Mouse (Mus musculus): ENCODE measurements around the gene Loxl1. TPM values are rescaled to one million over a fixed set of nuclear protein-coding genes. Genes with fewer than 3 reads are reported as not detected.

Loxl1 gene
- polyA plus RNA-seq, 1 experiment from 2014 or later, result 63.7 TPM

DNA sequence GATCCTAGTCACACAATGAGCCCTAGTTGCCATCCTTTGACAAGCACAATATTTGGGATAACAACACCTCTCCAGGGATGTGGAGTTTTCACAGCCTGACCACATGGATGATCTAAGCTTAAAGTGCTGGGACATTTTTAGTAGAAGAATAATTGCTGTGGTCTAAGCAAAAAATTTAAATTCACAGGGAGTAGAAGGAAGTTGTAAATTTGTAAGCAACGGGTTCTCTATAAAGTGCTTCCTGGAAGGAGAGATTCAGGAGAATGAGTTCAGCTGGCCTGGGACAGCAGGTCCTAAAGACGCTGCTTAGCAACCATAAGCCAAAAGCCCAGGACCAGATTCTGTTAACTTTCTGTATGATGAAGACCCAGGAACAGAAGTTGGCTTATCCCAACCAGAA, 23.1 kb downstream of the Loxl1 start:
- no peaks in the 10 kb centered on the region for H3K27me3 ChIP-seq (ENCODE audit: control insufficient read depth, insufficient read depth, low read length)
- WGBS, result 65% methylated on average over 2 of the region's 2 CpGs
- no peak overlapping the region for H3K9ac ChIP-seq (ENCODE audit: low read length)
- TF ChIP-seq CTCF (IDR thresholded peaks at IDR 0.05; ENCODE audit: low read depth) (no peak), EP300 (optimal IDR thresholded peaks at IDR 0.05) (no peak)
- no peaks in the 10 kb centered on the region for H3K9me3 ChIP-seq (ENCODE audit: control insufficient read depth, low read length)
- H3K36me3 ChIP-seq (ENCODE audit: control insufficient read depth, insufficient read depth, low read length), result no peaks in the 10 kb centered on the region
- no peak overlapping the region for H3K4me3 ChIP-seq (ENCODE audit: low read depth, low read length)
- no peaks in the 10 kb centered on the region for H3K4me1 ChIP-seq (replicated peaks; ENCODE audit: control insufficient read depth, insufficient read depth)
- no peak overlapping the region for H3K4me2 ChIP-seq (replicated peaks; ENCODE audit: low read depth)
- DNase-seq (ENCODE audit: low spot score) (no peak), ATAC-seq (ENCODE audit: low FRiP score, low TSS enrichment) (no peak)
- no peak overlapping the region for H3K27ac ChIP-seq (replicated peaks)

DNA sequence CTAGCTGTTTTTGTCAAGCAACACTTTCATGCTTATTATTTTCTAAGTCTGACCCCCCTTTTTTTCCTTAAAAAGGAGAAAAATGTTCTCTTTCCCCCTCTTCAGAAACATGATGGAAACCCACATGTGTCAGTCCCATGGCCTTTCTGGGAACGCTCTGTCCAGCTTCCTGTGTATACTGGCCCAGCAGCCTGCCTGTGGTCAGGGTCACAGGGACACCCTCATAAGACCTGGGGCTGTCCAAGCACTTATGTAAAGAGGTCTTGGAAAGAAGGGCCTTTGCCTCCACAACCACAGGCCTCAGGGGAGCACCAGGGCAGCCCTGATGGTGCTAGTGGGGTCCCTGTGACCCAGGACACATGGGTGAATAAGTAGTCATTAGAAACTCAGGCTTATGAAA, 23.9 kb downstream of the Loxl1 start:
- Histone ChIP-seq H3K4me3 (ENCODE audit: low read depth, low read length) (no peak overlapping the region), H3K27ac (replicated peaks) (no peak overlapping the region), H3K36me3 (ENCODE audit: control insufficient read depth, insufficient read depth, low read length) (no peaks in the 10 kb centered on the region), H3K27me3 (ENCODE audit: control insufficient read depth, insufficient read depth, low read length) (no peaks in the 10 kb centered on the region), H3K4me2 (replicated peaks; ENCODE audit: low read depth) (no peak overlapping the region), H3K9ac (ENCODE audit: low read length) (no peak overlapping the region), H3K9me3 (ENCODE audit: control insufficient read depth, low read length) (no peaks in the 10 kb centered on the region), H3K4me1 (replicated peaks; ENCODE audit: control insufficient read depth, insufficient read depth) (no peaks in the 10 kb centered on the region)
- 76% methylated on average over 1 of the region's 1 CpGs for WGBS
- ATAC-seq (ENCODE audit: low FRiP score, low TSS enrichment) (no peak), DNase-seq (ENCODE audit: low spot score) (no peak)
- TF ChIP-seq EP300 (optimal IDR thresholded peaks at IDR 0.05) (no peak), CTCF (IDR thresholded peaks at IDR 0.05; ENCODE audit: low read depth) (no peak)

GRCm38 (mm10) chr9:58283431-58283830, 29.6 kb downstream of the Loxl1 start:
- no peaks in the 10 kb centered on the region for H3K27me3 ChIP-seq (ENCODE audit: control insufficient read depth, insufficient read depth, low read length)
- H3K27ac ChIP-seq (replicated peaks), result no peak overlapping the region
- no peak for TF ChIP-seq CTCF (IDR thresholded peaks at IDR 0.05; ENCODE audit: low read depth)
- TF ChIP-seq EP300 (optimal IDR thresholded peaks at IDR 0.05), result no peak
- H3K4me2 ChIP-seq (replicated peaks; ENCODE audit: low read depth), result no peak overlapping the region
- H3K4me3 ChIP-seq (ENCODE audit: low read depth, low read length), result no peak overlapping the region
- no peak overlapping the region for H3K9ac ChIP-seq (ENCODE audit: low read length)
- H3K9me3 ChIP-seq (ENCODE audit: control insufficient read depth, low read length), result no peaks in the 10 kb centered on the region
- no peak for ATAC-seq (ENCODE audit: low FRiP score, low TSS enrichment)
- no peaks in the 10 kb centered on the region for H3K36me3 ChIP-seq (ENCODE audit: control insufficient read depth, insufficient read depth, low read length)
- DNase-seq (ENCODE audit: low spot score), result no peak
- 29% methylated on average over 7 of the region's 7 CpGs for WGBS
- H3K4me1 ChIP-seq (replicated peaks; ENCODE audit: control insufficient read depth, insufficient read depth), result no peaks in the 10 kb centered on the region

DNA sequence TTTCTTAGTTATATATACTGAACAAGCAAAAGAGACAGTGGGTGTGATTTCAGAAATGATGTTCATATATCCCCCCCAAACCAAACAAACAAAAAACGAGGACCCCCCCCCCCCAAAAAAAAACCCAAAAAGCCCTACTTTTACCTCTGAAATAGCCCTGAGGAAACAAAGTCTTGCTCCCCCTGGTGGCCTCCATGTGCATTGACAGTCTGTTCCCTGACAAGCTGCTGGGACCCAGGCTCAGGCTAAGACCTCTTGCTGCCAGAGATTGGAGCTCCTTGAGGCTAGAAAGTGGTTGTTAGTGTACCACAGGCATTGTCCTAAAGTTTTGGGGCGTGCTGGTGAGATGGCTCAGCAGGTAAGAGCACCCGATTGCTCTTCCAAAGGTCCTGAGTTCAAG, 31.4 kb downstream of the Loxl1 start:
- TF ChIP-seq EP300 (optimal IDR thresholded peaks at IDR 0.05) (no peak), CTCF (IDR thresholded peaks at IDR 0.05; ENCODE audit: low read depth) (peak; percentile 75)
- 57% methylated on average over 3 of the region's 3 CpGs for WGBS

DNA sequence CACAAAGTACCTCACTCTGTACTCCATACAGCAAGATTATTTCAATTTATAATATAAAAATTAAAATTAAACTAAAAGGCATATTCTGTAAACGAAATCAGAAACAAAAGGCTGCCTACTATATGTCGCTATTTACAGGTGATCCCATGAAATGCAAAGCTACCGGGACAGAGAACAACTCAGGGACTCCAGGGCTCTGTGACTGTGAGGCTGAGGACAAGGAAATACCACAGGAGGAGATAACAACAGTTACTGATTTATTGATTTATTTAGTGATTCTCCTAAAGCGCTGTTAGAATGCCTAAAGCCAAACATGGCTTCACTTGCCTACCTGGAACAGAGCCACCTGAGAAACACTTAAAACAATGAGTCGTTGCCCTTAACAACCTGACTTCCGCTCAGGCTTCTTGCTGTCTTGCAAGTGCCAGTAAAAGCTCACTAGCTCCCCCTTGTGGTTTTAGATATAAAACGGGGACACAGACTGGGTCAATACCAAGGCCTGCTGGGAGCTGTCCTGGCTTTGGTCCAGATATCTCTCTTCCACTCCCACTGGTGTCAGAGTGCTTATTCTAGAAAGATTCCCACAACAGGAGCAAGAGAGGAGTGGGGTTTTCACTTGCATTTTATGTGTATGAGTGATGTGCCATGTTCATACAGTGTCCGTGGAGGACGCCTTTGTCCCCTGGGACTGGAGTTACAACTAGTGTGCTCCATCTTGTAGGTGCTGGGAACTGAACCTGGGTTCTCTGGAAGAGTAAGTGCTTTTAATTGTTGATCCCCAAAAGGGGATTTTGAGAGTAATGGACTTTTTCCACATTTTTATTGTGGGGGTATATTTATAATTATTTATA, 32.5 kb downstream of the Loxl1 start:
- H3K9me3 ChIP-seq (ENCODE audit: control insufficient read depth, low read length), result no peaks in the 10 kb centered on the region
- H3K4me2 ChIP-seq (replicated peaks; ENCODE audit: low read depth), result no peak overlapping the region
- H3K36me3 ChIP-seq (ENCODE audit: control insufficient read depth, insufficient read depth, low read length), result no peaks in the 10 kb centered on the region
- no peaks in the 10 kb centered on the region for H3K27me3 ChIP-seq (ENCODE audit: control insufficient read depth, insufficient read depth, low read length)
- H3K27ac ChIP-seq (replicated peaks), result no peak overlapping the region
- 33% methylated on average over 9 of the region's 9 CpGs for WGBS
- ATAC-seq (ENCODE audit: low FRiP score, low TSS enrichment) (peak; percentile 87), DNase-seq (ENCODE audit: low spot score) (peak; percentile 71)
- no peak overlapping the region for H3K4me3 ChIP-seq (ENCODE audit: low read depth, low read length)
- no peak overlapping the region for H3K9ac ChIP-seq (ENCODE audit: low read length)
- H3K4me1 ChIP-seq (replicated peaks; ENCODE audit: control insufficient read depth, insufficient read depth), result 0 out of 2 replicates have a peak, but pooled peaks cover 4% of the 10 kb centered on the region
- TF ChIP-seq EP300 (optimal IDR thresholded peaks at IDR 0.05) (no peak), CTCF (IDR thresholded peaks at IDR 0.05; ENCODE audit: low read depth) (peak; percentile 95)

More for the DNA sequence above, 31.4 kb downstream of the Loxl1 start:
- Histone ChIP-seq H3K27me3 (ENCODE audit: control insufficient read depth, insufficient read depth, low read length) (no peaks in the 10 kb centered on the region), H3K4me2 (replicated peaks; ENCODE audit: low read depth) (no peak overlapping the region), H3K4me3 (ENCODE audit: low read depth, low read length) (no peak overlapping the region), H3K4me1 (replicated peaks; ENCODE audit: control insufficient read depth, insufficient read depth) (no peaks in the 10 kb centered on the region), H3K36me3 (ENCODE audit: control insufficient read depth, insufficient read depth, low read length) (no peaks in the 10 kb centered on the region), H3K27ac (replicated peaks) (no peak overlapping the region), H3K9ac (ENCODE audit: low read length) (no peak overlapping the region), H3K9me3 (ENCODE audit: control insufficient read depth, low read length) (no peaks in the 10 kb centered on the region)
- DNase-seq (ENCODE audit: low spot score), result no peak
- ATAC-seq (ENCODE audit: low FRiP score, low TSS enrichment), result no peak

GRCm38 (mm10) chr9:58279780-58280179, 33.2 kb downstream of the Loxl1 start:
- Histone ChIP-seq H3K9ac (ENCODE audit: low read length) (no peak overlapping the region), H3K4me2 (replicated peaks; ENCODE audit: low read depth) (no peak overlapping the region), H3K9me3 (ENCODE audit: control insufficient read depth, low read length) (no peaks in the 10 kb centered on the region), H3K4me1 (replicated peaks; ENCODE audit: control insufficient read depth, insufficient read depth) (0 out of 2 replicates have a peak, but pooled peaks cover 4% of the 10 kb centered on the region), H3K27me3 (ENCODE audit: control insufficient read depth, insufficient read depth, low read length) (no peaks in the 10 kb centered on the region), H3K36me3 (ENCODE audit: control insufficient read depth, insufficient read depth, low read length) (no peaks in the 10 kb centered on the region), H3K27ac (replicated peaks) (no peak overlapping the region), H3K4me3 (ENCODE audit: low read depth, low read length) (no peak overlapping the region)
- ATAC-seq (ENCODE audit: low FRiP score, low TSS enrichment) (peak; percentile 41; the same call in 1 of the 2 replicates), DNase-seq (ENCODE audit: low spot score) (peak; percentile 40)
- TF ChIP-seq EP300 (optimal IDR thresholded peaks at IDR 0.05), result no peak
- no peak for TF ChIP-seq CTCF (IDR thresholded peaks at IDR 0.05; ENCODE audit: low read depth)
- WGBS, result 53% methylated on average over 5 of the region's 5 CpGs
